Mouse (Mus musculus): ENCODE measurements around the gene I830077J02Rik. TPM values are rescaled to one million over a fixed set of nuclear protein-coding genes. Genes with fewer than 3 reads are reported as not detected.
A peak's percentile ranks its signal among the peaks of the same experiment; 100 is the strongest.

The I830077J02Rik gene
- polyA plus RNA-seq, 1 experiment from 2014 or later = 0.76 TPM

DNA sequence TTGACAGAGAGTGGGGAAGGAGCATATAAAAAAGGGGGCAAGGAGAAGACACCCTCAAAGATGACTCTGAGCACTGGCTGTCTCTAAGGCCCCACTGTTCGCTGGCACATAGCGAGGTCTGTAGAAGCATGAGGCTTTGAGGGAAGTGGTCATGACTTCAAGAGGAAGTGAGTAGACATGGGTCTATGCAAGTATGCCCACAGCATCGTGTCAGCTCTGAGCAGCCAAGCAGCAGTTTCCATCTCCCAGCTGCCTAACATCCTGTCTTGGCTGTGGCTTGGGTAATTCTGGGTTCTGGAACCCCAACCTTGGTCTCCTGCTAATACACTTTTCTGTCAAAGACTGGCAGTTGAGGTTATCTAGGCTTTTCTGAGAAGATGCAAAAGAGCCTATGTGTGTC lies 31.7 kb downstream of the I830077J02Rik start:
- no peak overlapping the region for H3K4me2 ChIP-seq (ENCODE audit: low read depth)
- WGBS = 87% methylated on average over 3 of the region's 3 CpGs
- H3K9ac ChIP-seq (ENCODE audit: low read length) = no peak overlapping the region
- H3K4me3 ChIP-seq (ENCODE audit: low read depth, low read length) = no peak overlapping the region
- no peaks in the 10 kb centered on the region for H3K4me1 ChIP-seq (ENCODE audit: control insufficient read depth, insufficient read depth, low read length)
- no peaks in the 10 kb centered on the region for H3K36me3 ChIP-seq (ENCODE audit: control insufficient read depth, insufficient read depth, low read length)
- no peaks in the 10 kb centered on the region for H3K27me3 ChIP-seq (ENCODE audit: control insufficient read depth, insufficient read depth, low read length)
- ATAC-seq (ENCODE audit: insufficient read depth, low FRiP score, low TSS enrichment) (no peak), DNase-seq (ENCODE audit: low spot score) (no peak)
- H3K9me3 ChIP-seq (ENCODE audit: control insufficient read depth, low read length) = no peaks in the 10 kb centered on the region
- no peak overlapping the region for H3K27ac ChIP-seq (ENCODE audit: low read depth, low read length)

DNA sequence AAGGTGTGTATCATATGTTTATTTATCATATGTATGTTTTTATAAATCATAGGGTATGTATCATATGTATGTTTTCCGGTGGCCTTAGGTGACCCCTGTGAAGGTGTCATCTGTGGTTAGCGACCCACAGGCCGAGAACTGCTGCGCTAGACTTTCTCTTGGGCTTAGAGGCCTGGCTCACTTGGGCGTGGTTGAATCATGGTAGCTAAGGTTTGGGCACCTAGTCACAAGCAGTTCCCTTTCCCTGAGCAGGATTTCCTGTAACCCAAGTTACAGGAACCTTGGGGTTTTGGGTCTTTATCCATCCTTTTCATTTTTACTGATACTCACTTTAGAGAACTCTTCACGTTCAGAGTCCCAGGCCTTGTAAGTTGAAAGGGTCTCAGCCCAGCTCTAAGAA lies 32.2 kb downstream of the I830077J02Rik start:
- no peak overlapping the region for H3K4me2 ChIP-seq (ENCODE audit: low read depth)
- H3K9ac ChIP-seq (ENCODE audit: low read length) = no peak overlapping the region
- H3K4me3 ChIP-seq (ENCODE audit: low read depth, low read length) = no peak overlapping the region
- H3K36me3 ChIP-seq (ENCODE audit: control insufficient read depth, insufficient read depth, low read length) = no peaks in the 10 kb centered on the region
- no peak overlapping the region for H3K27ac ChIP-seq (ENCODE audit: low read depth, low read length)
- no peaks in the 10 kb centered on the region for H3K9me3 ChIP-seq (ENCODE audit: control insufficient read depth, low read length)
- no peaks in the 10 kb centered on the region for H3K27me3 ChIP-seq (ENCODE audit: control insufficient read depth, insufficient read depth, low read length)
- WGBS = 76% methylated on average over 6 of the region's 6 CpGs
- ATAC-seq (ENCODE audit: insufficient read depth, low FRiP score, low TSS enrichment) = no peak
- DNase-seq (ENCODE audit: low spot score) = no peak
- H3K4me1 ChIP-seq (ENCODE audit: control insufficient read depth, insufficient read depth, low read length) = no peaks in the 10 kb centered on the region

DNA sequence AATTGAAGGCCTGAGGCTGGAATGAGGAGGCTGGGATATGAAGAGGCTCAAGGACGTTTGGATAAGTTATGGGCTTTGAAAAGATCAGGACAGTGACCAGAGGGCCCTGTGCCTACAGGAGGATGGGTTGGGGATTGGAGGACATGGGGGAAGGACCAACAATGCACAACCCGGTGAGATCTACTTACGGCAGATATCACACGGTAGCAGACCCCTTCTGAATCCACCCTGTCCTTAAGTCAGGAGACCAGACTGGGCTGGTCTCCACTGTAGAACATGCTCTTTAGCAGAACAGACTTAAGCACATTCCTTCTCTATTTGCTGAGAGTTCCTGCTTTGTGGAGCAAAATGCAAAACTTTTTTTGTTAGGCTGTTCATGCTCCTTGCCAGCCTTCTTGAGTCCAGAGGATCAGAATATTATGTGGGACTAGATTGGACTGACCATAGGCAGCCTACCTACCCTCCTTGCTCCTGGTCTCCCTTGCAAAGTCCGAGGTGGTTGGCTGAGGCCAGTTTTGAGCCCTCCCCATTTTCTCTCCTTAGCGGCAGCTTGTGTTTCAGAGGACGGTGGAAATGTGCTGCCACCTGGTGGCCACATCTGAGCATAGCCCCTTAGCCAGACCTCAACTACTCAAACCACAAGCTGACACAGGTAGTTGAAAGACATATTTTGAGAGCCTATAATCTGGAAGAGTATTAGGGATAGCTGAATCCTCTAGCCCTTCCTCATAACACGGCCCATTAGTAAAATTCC lies 32.9 kb downstream of the I830077J02Rik start:
- DNase-seq (ENCODE audit: low spot score) (peak; percentile 84), ATAC-seq (ENCODE audit: insufficient read depth, low FRiP score, low TSS enrichment) (peak; percentile 74)
- WGBS = 43% methylated on average over 8 of the region's 8 CpGs
- no peaks in the 10 kb centered on the region for H3K36me3 ChIP-seq (ENCODE audit: control insufficient read depth, insufficient read depth, low read length)
- no peak overlapping the region for H3K4me2 ChIP-seq (ENCODE audit: low read depth)
- no peaks in the 10 kb centered on the region for H3K9me3 ChIP-seq (ENCODE audit: control insufficient read depth, low read length)
- H3K4me3 ChIP-seq (ENCODE audit: low read depth, low read length) = no peak overlapping the region
- H3K9ac ChIP-seq (ENCODE audit: low read length) = no peak overlapping the region
- H3K27ac ChIP-seq (ENCODE audit: low read depth, low read length) = no peak overlapping the region
- H3K27me3 ChIP-seq (ENCODE audit: control insufficient read depth, insufficient read depth, low read length) = no peaks in the 10 kb centered on the region
- no peaks in the 10 kb centered on the region for H3K4me1 ChIP-seq (ENCODE audit: control insufficient read depth, insufficient read depth, low read length)

DNA sequence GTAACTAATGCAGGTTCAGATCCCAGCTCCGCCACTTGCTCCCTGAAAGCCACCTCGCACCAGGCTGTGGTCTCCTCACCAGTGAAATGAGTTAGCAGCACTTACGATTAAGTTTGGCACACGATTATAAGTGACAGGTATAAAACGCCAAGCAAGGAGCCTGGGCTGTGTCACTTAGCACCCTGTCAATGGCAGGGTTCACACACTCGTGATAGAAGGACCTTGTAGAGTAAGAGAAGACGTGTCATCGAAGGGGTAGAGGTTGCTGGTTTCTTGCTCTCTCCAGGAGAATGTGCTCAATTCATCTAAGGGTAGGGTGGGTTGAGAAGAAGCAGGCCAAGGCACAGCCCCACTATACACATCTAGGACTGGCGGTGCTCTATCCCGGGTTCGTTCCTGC lies 33.6 kb downstream of the I830077J02Rik start:
- Histone ChIP-seq H3K9ac (ENCODE audit: low read length) (no peak overlapping the region), H3K36me3 (ENCODE audit: control insufficient read depth, insufficient read depth, low read length) (no peaks in the 10 kb centered on the region), H3K4me2 (ENCODE audit: low read depth) (no peak overlapping the region), H3K27me3 (ENCODE audit: control insufficient read depth, insufficient read depth, low read length) (no peaks in the 10 kb centered on the region), H3K27ac (ENCODE audit: low read depth, low read length) (no peak overlapping the region), H3K4me1 (ENCODE audit: control insufficient read depth, insufficient read depth, low read length) (no peaks in the 10 kb centered on the region), H3K4me3 (ENCODE audit: low read depth, low read length) (no peak overlapping the region), H3K9me3 (ENCODE audit: control insufficient read depth, low read length) (no peaks in the 10 kb centered on the region)
- no peak for ATAC-seq (ENCODE audit: insufficient read depth, low FRiP score, low TSS enrichment)
- DNase-seq (ENCODE audit: low spot score) = no peak
- WGBS = 92% methylated on average over 11 of the region's 11 CpGs

DNA sequence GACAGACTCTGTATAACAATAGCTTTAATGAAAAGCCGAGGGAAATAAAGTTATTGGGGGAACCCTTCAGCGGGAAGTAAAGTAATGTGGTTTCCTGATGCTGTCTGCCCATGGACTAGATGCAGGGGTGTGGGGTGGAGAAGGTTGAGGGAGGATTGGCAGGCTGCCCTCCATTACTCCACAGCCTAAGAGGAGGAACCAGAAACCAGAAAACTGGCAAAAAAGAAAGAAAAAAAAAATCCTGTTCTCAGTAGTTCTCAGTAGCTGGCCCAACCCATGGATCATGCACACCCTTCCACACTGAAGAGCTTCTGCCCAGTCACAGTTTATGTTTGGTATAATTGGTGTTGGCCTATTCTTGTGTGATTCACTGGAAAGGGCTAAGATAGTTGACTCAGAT lies 34.1 kb downstream of the I830077J02Rik start:
- Histone ChIP-seq H3K9ac (ENCODE audit: low read length) (no peak overlapping the region), H3K4me1 (ENCODE audit: control insufficient read depth, insufficient read depth, low read length) (no peaks in the 10 kb centered on the region), H3K27ac (ENCODE audit: low read depth, low read length) (no peak overlapping the region), H3K9me3 (ENCODE audit: control insufficient read depth, low read length) (no peaks in the 10 kb centered on the region), H3K36me3 (ENCODE audit: control insufficient read depth, insufficient read depth, low read length) (no peaks in the 10 kb centered on the region), H3K27me3 (ENCODE audit: control insufficient read depth, insufficient read depth, low read length) (no peaks in the 10 kb centered on the region), H3K4me3 (ENCODE audit: low read depth, low read length) (no peak overlapping the region), H3K4me2 (ENCODE audit: low read depth) (no peak overlapping the region)
- no peak for ATAC-seq (ENCODE audit: insufficient read depth, low FRiP score, low TSS enrichment)
- 92% methylated on average over 2 of the region's 2 CpGs for WGBS
- no peak for DNase-seq (ENCODE audit: low spot score)

DNA sequence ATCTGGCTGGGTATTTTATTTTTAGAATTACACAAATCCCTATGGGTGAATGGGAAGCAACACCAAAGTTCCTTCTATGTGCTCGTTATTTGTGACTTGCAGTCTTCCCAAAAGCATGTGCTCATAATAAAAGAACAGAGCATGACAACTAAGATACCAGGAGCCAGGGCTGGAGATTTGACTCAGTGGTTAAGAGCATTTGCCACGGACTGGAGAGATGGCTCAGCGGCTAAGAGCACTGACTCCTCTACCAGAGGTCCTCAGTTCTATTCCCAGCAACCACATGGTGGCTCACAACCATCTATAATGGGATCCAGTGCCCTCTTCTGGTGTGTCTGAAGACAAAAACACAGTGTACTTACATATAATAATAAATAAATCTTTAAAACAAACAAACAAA lies 35.7 kb downstream of the I830077J02Rik start:
- Histone ChIP-seq H3K4me3 (ENCODE audit: low read depth, low read length) (no peak overlapping the region), H3K9ac (ENCODE audit: low read length) (no peak overlapping the region), H3K36me3 (ENCODE audit: control insufficient read depth, insufficient read depth, low read length) (no peaks in the 10 kb centered on the region), H3K27me3 (ENCODE audit: control insufficient read depth, insufficient read depth, low read length) (no peaks in the 10 kb centered on the region), H3K4me1 (ENCODE audit: control insufficient read depth, insufficient read depth, low read length) (no peaks in the 10 kb centered on the region), H3K9me3 (ENCODE audit: control insufficient read depth, low read length) (no peaks in the 10 kb centered on the region), H3K4me2 (ENCODE audit: low read depth) (no peak overlapping the region), H3K27ac (ENCODE audit: low read depth, low read length) (no peak overlapping the region)
- no peak for ATAC-seq (ENCODE audit: insufficient read depth, low FRiP score, low TSS enrichment)
- DNase-seq (ENCODE audit: low spot score) = no peak
- WGBS = 90% methylated on average over 3 of the region's 3 CpGs

DNA sequence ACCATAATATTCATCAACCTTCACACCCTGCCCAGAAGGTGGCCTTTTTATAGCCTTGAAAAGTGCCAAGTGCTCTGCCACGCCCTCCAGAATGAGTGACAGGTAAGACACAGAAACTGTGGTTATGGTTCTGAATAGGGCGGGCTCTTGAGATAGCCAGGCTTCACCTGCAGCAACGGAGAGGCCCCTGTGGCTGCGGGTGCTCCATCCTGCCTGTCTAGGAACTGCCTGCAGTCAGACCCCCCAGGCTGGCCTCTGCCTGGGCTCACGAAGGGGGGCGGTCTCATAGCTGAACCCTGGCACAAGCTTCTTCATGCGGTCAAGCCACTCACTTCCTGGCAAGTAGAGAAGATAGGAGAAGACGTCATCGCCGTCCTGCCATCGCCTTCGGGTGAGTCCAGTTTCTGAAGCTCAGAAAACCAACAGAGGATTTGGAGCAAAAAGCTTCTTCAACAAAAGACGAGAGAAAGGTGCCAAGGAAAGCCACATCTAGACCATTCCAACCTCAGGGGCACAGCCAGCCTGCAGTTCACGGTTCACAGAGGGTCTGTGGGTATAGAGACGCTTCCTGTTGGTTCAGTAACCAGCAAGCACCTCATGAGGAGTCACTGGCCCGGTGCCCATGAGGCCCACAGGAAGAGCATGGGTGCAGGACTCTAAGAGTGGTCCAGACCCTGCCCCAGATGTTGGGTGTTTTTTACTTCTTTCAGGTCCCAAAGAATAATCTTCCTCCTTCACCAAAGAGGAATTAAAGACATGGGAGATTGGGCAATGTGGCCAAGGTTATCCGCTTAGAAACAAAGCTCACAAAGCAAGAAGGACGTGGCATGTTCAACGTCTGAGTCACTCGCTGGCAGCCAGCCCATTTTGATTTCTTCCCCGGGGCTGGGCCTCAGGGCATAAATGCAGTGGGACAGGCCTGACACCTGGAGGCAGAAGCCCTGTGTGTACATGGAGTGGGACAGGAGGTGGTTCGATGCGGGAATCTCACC lies 37.6 kb downstream of the I830077J02Rik start:
- H3K4me1 ChIP-seq (ENCODE audit: control insufficient read depth, insufficient read depth, low read length) = no peaks in the 10 kb centered on the region
- peak; percentile 35 for DNase-seq (ENCODE audit: low spot score)
- no peak overlapping the region for H3K27ac ChIP-seq (ENCODE audit: low read depth, low read length)
- no peak overlapping the region for H3K4me3 ChIP-seq (ENCODE audit: low read depth, low read length)
- H3K9ac ChIP-seq (ENCODE audit: low read length) = no peak overlapping the region
- H3K4me2 ChIP-seq (ENCODE audit: low read depth) = no peak overlapping the region
- WGBS = 86% methylated on average over 23 of the region's 23 CpGs
- H3K9me3 ChIP-seq (ENCODE audit: control insufficient read depth, low read length) = no peaks in the 10 kb centered on the region
- no peaks in the 10 kb centered on the region for H3K36me3 ChIP-seq (ENCODE audit: control insufficient read depth, insufficient read depth, low read length)
- H3K27me3 ChIP-seq (ENCODE audit: control insufficient read depth, insufficient read depth, low read length) = no peaks in the 10 kb centered on the region
- ATAC-seq (ENCODE audit: insufficient read depth, low FRiP score, low TSS enrichment) = no peak

DNA sequence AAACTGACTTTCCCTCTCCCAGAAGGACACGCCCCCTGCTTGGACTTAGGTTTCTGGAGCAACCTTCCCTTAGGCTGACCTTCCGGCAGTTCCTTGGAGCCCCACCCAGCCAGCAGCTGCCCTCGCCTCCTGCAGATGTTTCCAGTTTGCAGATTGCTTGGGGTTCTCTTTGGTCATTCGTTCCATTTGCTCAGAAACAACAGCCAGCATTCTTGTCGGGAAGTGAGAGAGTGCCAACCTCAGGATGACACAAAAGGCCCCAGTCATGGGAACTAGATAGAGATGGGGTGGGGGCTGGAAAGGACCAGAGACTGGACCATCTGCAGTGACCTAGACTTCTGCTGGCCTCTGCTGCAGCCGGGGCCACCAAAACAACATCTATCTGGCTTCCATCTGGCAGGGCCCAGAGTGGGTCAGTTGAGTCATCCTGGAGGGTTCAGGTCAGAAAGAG lies 38.5 kb downstream of the I830077J02Rik start:
- ATAC-seq (ENCODE audit: insufficient read depth, low FRiP score, low TSS enrichment) (no peak), DNase-seq (ENCODE audit: low spot score) (no peak)
- Histone ChIP-seq H3K9me3 (ENCODE audit: control insufficient read depth, low read length) (no peaks in the 10 kb centered on the region), H3K27me3 (ENCODE audit: control insufficient read depth, insufficient read depth, low read length) (no peaks in the 10 kb centered on the region), H3K4me3 (ENCODE audit: low read depth, low read length) (no peak overlapping the region), H3K9ac (ENCODE audit: low read length) (no peak overlapping the region), H3K4me2 (ENCODE audit: low read depth) (no peak overlapping the region), H3K27ac (ENCODE audit: low read depth, low read length) (no peak overlapping the region), H3K4me1 (ENCODE audit: control insufficient read depth, insufficient read depth, low read length) (no peaks in the 10 kb centered on the region), H3K36me3 (ENCODE audit: control insufficient read depth, insufficient read depth, low read length) (no peaks in the 10 kb centered on the region)
- 58% methylated on average over 6 of the region's 6 CpGs for WGBS

Measured in neural tube, embryonic 11.5 days (tissue).